Mouse (Mus musculus) lung, adult 2 months (tissue): ENCODE data around the gene Zfp398.

Experiments
- CTCF ChIP-seq: fragments of 200-500 bp; IDR thresholded peaks from 2 replicates; pipeline ENCODE4 v1.5.1; 2011; ENCODE audit warnings: mild to moderate bottlenecking, low read length, control low read depth; ENCODE audit not compliant: insufficient read depth
- POLR2A ChIP-seq: fragments of 200-500 bp; IDR thresholded peaks from 2 replicates; pipeline ENCODE4 v1.6.1; 2011; ENCODE audit warnings: low read depth, mild to moderate bottlenecking, control low read depth, low read length, borderline replicate concordance; ENCODE audit errors: extremely low read depth

- TF ChIP-seq CTCF (no peak), POLR2A (no peak)
Measured at GRCm38 (mm10) chr6:47888812-47889383, 53.4 kb downstream of the Zfp398 start.
